Mouse (Mus musculus): ENCODE measurements at regions not wholly inside any gene's neighbourhood (a gene's known extent, or its start where the extent isn't known, plus 50 kb on each side); places are given as distances from the start of the nearest gene placed in this dataset.
"Not testable (repeated sequence)": the region's sequence is repeated elsewhere in the genome, so short reads cannot be mapped to it uniquely, and the experiment has no call there.

- not testable (repeated sequence) for H3K9ac ChIP-seq (replicated peaks; ENCODE audit: low read length, poor library complexity, severe bottlenecking); H3K4me3 ChIP-seq (ENCODE audit: low read depth, low read length); H3K4me2 ChIP-seq (ENCODE audit: low read depth, low read length, poor library complexity, severe bottlenecking); ATAC-seq (ENCODE audit: low FRiP score); H3K9me3 ChIP-seq (ENCODE audit: low read length); H3K4me1 ChIP-seq (ENCODE audit: insufficient read depth, low read length); DNase-seq (ENCODE audit: low spot score); H3K27me3 ChIP-seq (ENCODE audit: insufficient read depth, low read length); H3K36me3 ChIP-seq (ENCODE audit: insufficient read depth, low read length); H3K27ac ChIP-seq (ENCODE audit: low read depth, low read length)
Measured at GRCm38 (mm10) chr14:52853598-52853997, 358.0 kb upstream of the Olfr1507 start.

GRCm38 (mm10) chr14:52847970-52848369 lies 352.4 kb upstream of the Olfr1507 start:
- H3K9ac ChIP-seq (replicated peaks; ENCODE audit: low read length, poor library complexity, severe bottlenecking); H3K27ac ChIP-seq (ENCODE audit: low read depth, low read length); H3K4me2 ChIP-seq (ENCODE audit: low read depth, low read length, poor library complexity, severe bottlenecking); H3K4me1 ChIP-seq (ENCODE audit: insufficient read depth, low read length); H3K9me3 ChIP-seq (ENCODE audit: low read length); H3K27me3 ChIP-seq (ENCODE audit: insufficient read depth, low read length); ATAC-seq (ENCODE audit: low FRiP score); H3K36me3 ChIP-seq (ENCODE audit: insufficient read depth, low read length); H3K4me3 ChIP-seq (ENCODE audit: low read depth, low read length); DNase-seq (ENCODE audit: low spot score): not testable (repeated sequence)
- no CpG with 5 or more reads among the region's 2 CpGs for WGBS

- not testable (repeated sequence) for H3K4me2 ChIP-seq (ENCODE audit: low read depth, low read length, poor library complexity, severe bottlenecking); H3K9me3 ChIP-seq (ENCODE audit: low read length); H3K36me3 ChIP-seq (ENCODE audit: insufficient read depth, low read length); H3K4me1 ChIP-seq (ENCODE audit: insufficient read depth, low read length); H3K4me3 ChIP-seq (ENCODE audit: low read depth, low read length); H3K9ac ChIP-seq (replicated peaks; ENCODE audit: low read length, poor library complexity, severe bottlenecking); ATAC-seq (ENCODE audit: low FRiP score); H3K27me3 ChIP-seq (ENCODE audit: insufficient read depth, low read length); DNase-seq (ENCODE audit: low spot score); H3K27ac ChIP-seq (ENCODE audit: low read depth, low read length)
- WGBS: no CpG with 5 or more reads among the region's 1 CpGs
Measured at GRCm38 (mm10) chr14:52824005-52824404, 328.5 kb upstream of the Olfr1507 start.

GRCm38 (mm10) chr14:52821617-52822016 lies 326.1 kb upstream of the Olfr1507 start:
- DNase-seq (ENCODE audit: low spot score); H3K4me1 ChIP-seq (ENCODE audit: insufficient read depth, low read length); H3K4me2 ChIP-seq (ENCODE audit: low read depth, low read length, poor library complexity, severe bottlenecking); H3K9me3 ChIP-seq (ENCODE audit: low read length); H3K36me3 ChIP-seq (ENCODE audit: insufficient read depth, low read length); H3K9ac ChIP-seq (replicated peaks; ENCODE audit: low read length, poor library complexity, severe bottlenecking); H3K27ac ChIP-seq (ENCODE audit: low read depth, low read length); H3K4me3 ChIP-seq (ENCODE audit: low read depth, low read length); H3K27me3 ChIP-seq (ENCODE audit: insufficient read depth, low read length): not testable (repeated sequence)
- ATAC-seq (ENCODE audit: low FRiP score): peak; percentile 44
- WGBS: no CpG with 5 or more reads among the region's 4 CpGs

- not testable (repeated sequence) for DNase-seq (ENCODE audit: low spot score); H3K4me2 ChIP-seq (ENCODE audit: low read depth, low read length, poor library complexity, severe bottlenecking); H3K4me1 ChIP-seq (ENCODE audit: insufficient read depth, low read length); H3K9me3 ChIP-seq (ENCODE audit: low read length); H3K27ac ChIP-seq (ENCODE audit: low read depth, low read length); H3K4me3 ChIP-seq (ENCODE audit: low read depth, low read length); H3K27me3 ChIP-seq (ENCODE audit: insufficient read depth, low read length); H3K36me3 ChIP-seq (ENCODE audit: insufficient read depth, low read length); H3K9ac ChIP-seq (replicated peaks; ENCODE audit: low read length, poor library complexity, severe bottlenecking)
- peak; percentile 52; the same call in 1 of the 2 replicates for ATAC-seq (ENCODE audit: low FRiP score)
- 88% methylated on average over 3 of the region's 5 CpGs for WGBS
Measured at GRCm38 (mm10) chr14:52811128-52811415, 315.5 kb upstream of the Olfr1507 start.

- peak; percentile 88 for ATAC-seq (ENCODE audit: low FRiP score)
- H3K9ac ChIP-seq (replicated peaks; ENCODE audit: low read length, poor library complexity, severe bottlenecking); H3K9me3 ChIP-seq (ENCODE audit: low read length); H3K27me3 ChIP-seq (ENCODE audit: insufficient read depth, low read length); H3K27ac ChIP-seq (ENCODE audit: low read depth, low read length); H3K4me1 ChIP-seq (ENCODE audit: insufficient read depth, low read length); H3K4me2 ChIP-seq (ENCODE audit: low read depth, low read length, poor library complexity, severe bottlenecking); H3K4me3 ChIP-seq (ENCODE audit: low read depth, low read length); H3K36me3 ChIP-seq (ENCODE audit: insufficient read depth, low read length): not testable (repeated sequence)
- DNase-seq (ENCODE audit: low spot score): peak; percentile 34
- 67% methylated on average over 8 of the region's 8 CpGs for WGBS
- TF ChIP-seq CTCF (IDR thresholded peaks at IDR 0.05): peak; percentile 69
Measured at GRCm38 (mm10) chr14:52810275-52811127, 315.0 kb upstream of the Olfr1507 start.

GRCm38 (mm10) chr14:52801705-52802104 lies 306.2 kb upstream of the Olfr1507 start:
- H3K36me3 ChIP-seq (ENCODE audit: insufficient read depth, low read length); H3K27ac ChIP-seq (ENCODE audit: low read depth, low read length); H3K4me3 ChIP-seq (ENCODE audit: low read depth, low read length); H3K27me3 ChIP-seq (ENCODE audit: insufficient read depth, low read length); ATAC-seq (ENCODE audit: low FRiP score); H3K9ac ChIP-seq (replicated peaks; ENCODE audit: low read length, poor library complexity, severe bottlenecking); DNase-seq (ENCODE audit: low spot score); H3K4me2 ChIP-seq (ENCODE audit: low read depth, low read length, poor library complexity, severe bottlenecking); H3K4me1 ChIP-seq (ENCODE audit: insufficient read depth, low read length); H3K9me3 ChIP-seq (ENCODE audit: low read length): not testable (repeated sequence)
- 78% methylated on average over 2 of the region's 2 CpGs for WGBS

- DNase-seq (ENCODE audit: low spot score); H3K36me3 ChIP-seq (ENCODE audit: insufficient read depth, low read length); H3K4me2 ChIP-seq (ENCODE audit: low read depth, low read length, poor library complexity, severe bottlenecking); H3K4me3 ChIP-seq (ENCODE audit: low read depth, low read length); H3K9me3 ChIP-seq (ENCODE audit: low read length); H3K27ac ChIP-seq (ENCODE audit: low read depth, low read length); H3K27me3 ChIP-seq (ENCODE audit: insufficient read depth, low read length); H3K9ac ChIP-seq (replicated peaks; ENCODE audit: low read length, poor library complexity, severe bottlenecking); H3K4me1 ChIP-seq (ENCODE audit: insufficient read depth, low read length); ATAC-seq (ENCODE audit: low FRiP score): not testable (repeated sequence)
- 83% methylated on average over 5 of the region's 9 CpGs for WGBS
Measured at GRCm38 (mm10) chr14:52792600-52792999, 297.1 kb upstream of the Olfr1507 start.

All from midbrain, postnatal 0 days (tissue).